Mouse (Mus musculus) stomach, postnatal 0 days (tissue): ENCODE results near the gene Hoxa3. TPM values are rescaled to one million over a fixed set of nuclear protein-coding genes. Genes with fewer than 3 reads are reported as not detected.

Experiments
- ATAC-seq: fragments of 200-750 bp; cut with Nextera tagmentation; 2 replicates; pipeline ENCODE4 v1.8.0; 2017; ENCODE audit not compliant: low FRiP score, low TSS enrichment
- DNase-seq: peaks from one replicate; pipeline ENCODE4 v3.0.0-alpha.2; 2016; ENCODE audit warnings: low spot score
- H3K27ac ChIP-seq: fragments of 300-500 bp; sonication (generic); replicated peaks from 2 replicates; pipeline ENCODE4 v1.5.1; 2014; ENCODE audit warnings: mild to moderate bottlenecking, control low read depth
- H3K27me3 ChIP-seq: fragments of 300-500 bp; sonication (generic); 2 replicates; pipeline ENCODE4 v1.6.1; 2014; ENCODE audit warnings: low read length; ENCODE audit not compliant: control insufficient read depth, insufficient read depth
- H3K36me3 ChIP-seq: fragments of 300-500 bp; sonication (generic); 2 replicates; pipeline ENCODE4 v1.6.1; 2014; ENCODE audit warnings: low read length, mixed read lengths; ENCODE audit not compliant: control insufficient read depth, insufficient read depth
- H3K4me1 ChIP-seq: fragments of 300-500 bp; sonication (generic); replicated peaks from 2 replicates; pipeline ENCODE4 v1.6.1; 2014; ENCODE audit warnings: antibody characterized with exemption; ENCODE audit not compliant: control insufficient read depth, insufficient read depth
- H3K4me2 ChIP-seq: fragments of 300-500 bp; sonication (generic); replicated peaks from 2 replicates; pipeline ENCODE4 v1.6.1; 2014; ENCODE audit warnings: low read depth, mild to moderate bottlenecking, control low read depth, moderate library complexity
- H3K4me3 ChIP-seq: fragments of 300-500 bp; sonication (generic); 2 replicates; pipeline ENCODE4 v1.5.1; 2014; ENCODE audit warnings: low read depth, low read length, control low read depth
- H3K9ac ChIP-seq: fragments of 300-500 bp; sonication (generic); 2 replicates; pipeline ENCODE4 v1.6.1; 2014; ENCODE audit warnings: mild to moderate bottlenecking, low read length, control low read depth, mixed read lengths
- H3K9me3 ChIP-seq: fragments of 300-500 bp; sonication (generic); 2 replicates; pipeline ENCODE4 v1.6.1; 2016; ENCODE audit warnings: low read length; ENCODE audit not compliant: control insufficient read depth
- CTCF ChIP-seq: IDR thresholded peaks from 2 replicates; pipeline ENCODE4 v1.5.1; 2016; ENCODE audit warnings: antibody characterized with exemption, low read depth, mild to moderate bottlenecking, moderate library complexity
- EP300 ChIP-seq: optimal IDR thresholded peaks from 2 replicates; pipeline ENCODE3; 2016; ENCODE audit warnings: antibody characterized with exemption
- WGBS: fragments of 180-500 bp; shearing (Covaris S2); extraction: QIAGEN DNeasy Blood & Tissue Kit; methylation state at CpG from one replicate; pipeline ENCODE4 v1.1.7; 2014; 5-methylcytosine and 5-hydroxymethylcytosine counted together
- polyA plus RNA-seq: library from polyadenylated mRNA; unstranded; fragments of >200 nt; fragmentation: Nextera tagmentation; extraction: Ambion mirVana; gene quantifications from 2 replicates; pipeline ENCODE4 v1.2.1, GENCODE M21; 2015

Gene Hoxa3
- polyA plus RNA-seq, 1 experiment from 2014 or later: 2.8 TPM

DNA sequence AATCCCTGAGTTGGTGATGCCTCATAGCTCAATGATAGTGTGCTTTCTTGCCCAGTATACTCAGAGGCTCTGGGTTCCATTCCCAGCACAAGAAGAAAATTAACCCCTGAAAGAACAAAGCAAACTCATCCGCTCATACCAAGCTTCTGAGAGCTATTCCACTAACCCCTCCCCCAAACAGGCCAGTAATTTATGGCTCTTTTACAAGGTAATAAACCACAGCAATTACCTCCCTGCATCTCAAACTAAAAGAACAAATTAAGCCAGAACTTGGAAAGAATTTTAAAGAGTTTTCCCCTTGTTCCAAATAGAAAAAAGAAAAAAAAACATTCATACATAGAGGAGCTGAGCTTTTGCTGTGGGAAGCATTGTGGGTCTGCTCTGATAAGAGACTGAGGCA is 30.3 kb downstream of the Hoxa3 start:
- H3K4me1 ChIP-seq: peaks cover 3% of the 10 kb centered on the region; the same call in 1 of the 2 replicates
- H3K4me2 ChIP-seq: 0 out of 2 replicates have a peak overlapping the region, but pooled peaks have one; percentile 5
- no peaks in the 10 kb centered on the region for H3K36me3 ChIP-seq
- no peak overlapping the region for H3K9ac ChIP-seq
- H3K9me3 ChIP-seq: no peaks in the 10 kb centered on the region
- H3K27ac ChIP-seq: peak overlapping the region; percentile 75
- WGBS: 41% methylated on average over 1 of the region's 1 CpGs
- ATAC-seq (no peak), DNase-seq (no peak)
- H3K4me3 ChIP-seq: no peak overlapping the region
- TF ChIP-seq EP300 (no peak), CTCF (no peak)
- peaks cover 2% of the 10 kb centered on the region; the same call in 1 of the 2 replicates for H3K27me3 ChIP-seq

DNA sequence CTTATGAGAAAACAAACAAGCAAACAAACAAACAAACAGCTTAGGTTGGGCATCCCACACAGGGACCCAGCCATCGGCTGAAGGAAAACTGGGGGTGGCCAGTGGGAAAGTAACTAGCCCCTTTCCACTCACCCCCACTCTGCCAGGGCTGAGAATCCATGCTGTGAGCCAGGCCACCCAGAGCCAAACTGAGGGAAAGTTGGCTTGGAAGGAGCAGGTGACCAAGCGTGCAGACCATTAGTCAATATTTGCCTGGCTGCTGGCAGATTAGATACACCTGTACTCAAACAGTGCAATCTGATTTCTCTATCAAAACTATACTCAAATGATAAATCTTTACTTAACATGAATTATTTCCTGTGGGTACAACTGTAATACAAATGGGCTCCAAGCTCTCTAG is 31.1 kb downstream of the Hoxa3 start:
- peaks cover 2% of the 10 kb centered on the region; the same call in 1 of the 2 replicates for H3K27me3 ChIP-seq
- no peak overlapping the region for H3K4me3 ChIP-seq
- H3K36me3 ChIP-seq: no peaks in the 10 kb centered on the region
- H3K9me3 ChIP-seq: no peaks in the 10 kb centered on the region
- no peaks in the 10 kb centered on the region; the same call in 1 of the 2 replicates for H3K4me1 ChIP-seq
- H3K9ac ChIP-seq: no peak overlapping the region
- no peak overlapping the region for H3K27ac ChIP-seq
- ATAC-seq (no peak), DNase-seq (no peak)
- no peak overlapping the region for H3K4me2 ChIP-seq
- 31% methylated on average over 2 of the region's 2 CpGs for WGBS
- no peak for TF ChIP-seq CTCF
- TF ChIP-seq EP300: no peak

DNA sequence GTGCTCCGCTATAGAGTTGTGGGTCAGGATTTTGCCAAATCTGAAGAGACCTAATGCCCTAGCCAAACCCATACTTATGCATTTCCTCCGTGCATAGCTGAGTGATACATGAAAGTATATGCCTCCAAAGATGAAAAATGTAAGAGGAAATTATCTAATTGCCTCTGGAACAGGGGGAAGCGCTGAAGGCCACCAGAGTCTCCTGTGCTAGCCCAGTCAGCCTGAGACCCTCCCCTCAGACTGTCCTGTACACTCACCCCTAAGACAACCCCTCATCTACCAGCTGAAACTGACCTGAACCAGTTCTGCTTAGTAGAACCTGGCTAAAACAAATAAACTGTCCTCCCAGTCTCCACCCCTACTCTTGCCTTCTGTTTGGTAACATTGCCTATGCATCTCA is 32.4 kb downstream of the Hoxa3 start:
- ATAC-seq (no peak), DNase-seq (no peak)
- no peak for TF ChIP-seq CTCF
- no peak for TF ChIP-seq EP300
- Histone ChIP-seq H3K27me3 (no peaks in the 10 kb centered on the region), H3K4me2 (peak overlapping the region; percentile 75), H3K36me3 (no peaks in the 10 kb centered on the region), H3K9me3 (no peaks in the 10 kb centered on the region), H3K9ac (peak overlapping the region; percentile 89), H3K4me3 (peak overlapping the region; percentile 63), H3K4me1 (no peaks in the 10 kb centered on the region; the same call in 1 of the 2 replicates), H3K27ac (peak overlapping the region; percentile 95)
- WGBS: 37% methylated on average over 3 of the region's 3 CpGs

DNA sequence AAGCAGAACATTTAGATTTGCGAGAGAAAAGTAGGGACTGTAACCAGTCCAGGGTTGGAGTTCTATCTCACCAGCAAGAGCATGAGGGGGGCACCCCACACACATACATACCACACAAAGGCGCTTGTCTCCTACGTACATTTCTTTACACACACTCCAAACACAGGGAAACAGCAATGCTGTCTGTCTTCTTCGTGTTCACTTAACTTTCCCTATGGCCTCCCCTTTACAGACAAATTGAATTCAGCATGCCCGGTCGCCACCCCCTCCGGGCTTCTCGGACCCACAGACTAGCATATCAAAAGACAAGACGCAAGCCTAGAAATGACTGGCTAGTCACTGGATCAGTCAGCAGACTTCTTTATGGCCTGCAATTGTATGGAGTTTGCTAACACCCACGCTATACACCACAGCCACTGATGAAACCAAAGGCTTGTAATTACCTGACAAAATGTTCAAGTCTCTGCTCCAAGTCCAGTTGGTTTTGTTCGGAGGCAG is 32.9 kb downstream of the Hoxa3 start:
- Histone ChIP-seq H3K4me1 (no peaks in the 10 kb centered on the region; the same call in 1 of the 2 replicates), H3K9me3 (no peaks in the 10 kb centered on the region), H3K36me3 (no peaks in the 10 kb centered on the region), H3K9ac (peak overlapping the region; percentile 89), H3K27me3 (no peaks in the 10 kb centered on the region), H3K4me3 (peak overlapping the region; percentile 63), H3K4me2 (peak overlapping the region; percentile 75), H3K27ac (peak overlapping the region; percentile 95)
- DNase-seq (no peak), ATAC-seq (no peak)
- 22% methylated on average over 11 of the region's 11 CpGs for WGBS
- no peak for TF ChIP-seq EP300

DNA sequence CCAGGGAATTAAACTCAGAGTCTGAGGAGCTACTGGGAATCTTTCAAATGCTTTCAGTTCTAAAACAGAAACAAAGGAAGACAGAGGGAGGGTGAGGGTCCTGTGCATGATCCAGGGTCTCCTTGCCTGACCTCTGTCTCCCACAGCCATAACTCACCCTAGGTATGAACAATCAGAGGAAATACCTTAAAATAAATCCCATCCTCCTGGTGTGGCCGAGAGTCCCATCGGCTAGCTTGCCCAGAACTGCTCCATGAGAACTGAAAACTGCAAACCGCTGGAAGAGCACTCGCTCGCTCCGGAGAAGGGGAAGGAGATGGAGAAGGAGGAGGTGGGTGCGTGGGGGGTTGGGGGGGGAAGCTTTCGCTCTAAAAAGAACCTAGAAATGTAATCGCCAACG is 33.4 kb downstream of the Hoxa3 start:
- no peaks in the 10 kb centered on the region for H3K9me3 ChIP-seq
- H3K36me3 ChIP-seq: no peaks in the 10 kb centered on the region
- H3K9ac ChIP-seq: peak overlapping the region; percentile 89
- DNase-seq (peak; percentile 13), ATAC-seq (no peak)
- no peak for TF ChIP-seq CTCF
- TF ChIP-seq EP300: no peak
- WGBS: 13% methylated on average over 10 of the region's 10 CpGs
- peak overlapping the region; percentile 63 for H3K4me3 ChIP-seq
- H3K27me3 ChIP-seq: no peaks in the 10 kb centered on the region
- H3K4me2 ChIP-seq: peak overlapping the region; percentile 75
- H3K4me1 ChIP-seq: no peaks in the 10 kb centered on the region; the same call in 1 of the 2 replicates
- H3K27ac ChIP-seq: peak overlapping the region; percentile 95

DNA sequence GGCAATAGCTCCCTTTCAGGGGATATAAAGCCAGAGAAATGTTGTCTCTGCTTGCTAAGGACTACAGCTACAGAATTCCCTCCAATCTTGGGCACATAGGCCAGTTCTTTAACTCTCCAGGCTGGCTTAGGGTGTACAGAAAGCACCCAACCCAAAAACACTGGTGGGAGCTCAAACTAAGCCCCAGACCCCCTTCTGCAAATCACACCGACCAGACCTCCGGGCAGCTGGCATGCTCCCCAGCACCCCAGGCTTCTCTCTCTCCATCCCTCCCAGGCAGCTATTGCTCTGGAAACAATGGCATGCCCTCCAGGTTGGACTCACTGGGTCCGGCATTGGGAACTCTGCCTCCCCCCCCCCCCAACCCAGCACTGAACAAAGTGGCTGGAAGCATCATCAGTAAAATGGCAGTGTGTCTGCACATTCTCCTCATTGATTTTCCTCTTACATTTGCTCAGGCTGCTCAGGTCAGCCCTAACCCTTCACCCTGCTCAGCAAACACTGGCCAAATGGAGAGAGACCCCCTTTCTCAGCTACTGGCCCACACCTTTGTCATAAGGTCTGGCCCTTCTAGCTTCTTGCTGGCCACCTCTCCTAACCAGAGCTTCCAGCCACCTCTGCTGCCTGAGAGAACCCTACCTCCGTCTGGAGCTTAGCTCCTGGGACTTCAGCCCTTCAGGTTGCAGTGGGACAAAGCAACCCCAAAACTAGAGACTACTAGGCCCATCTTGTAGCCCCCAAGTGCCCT is 34.0 kb downstream of the Hoxa3 start:
- Histone ChIP-seq H3K27ac (peak overlapping the region; percentile 95), H3K4me2 (peak overlapping the region; percentile 75), H3K36me3 (no peaks in the 10 kb centered on the region), H3K9me3 (no peaks in the 10 kb centered on the region), H3K27me3 (no peaks in the 10 kb centered on the region), H3K9ac (peak overlapping the region; percentile 89), H3K4me3 (peak overlapping the region; percentile 63), H3K4me1 (no peaks in the 10 kb centered on the region; the same call in 1 of the 2 replicates)
- TF ChIP-seq EP300 (no peak), CTCF (no peak)
- no peak for ATAC-seq
- WGBS: 17% methylated on average over 4 of the region's 4 CpGs
- DNase-seq: peak; percentile 13
